Mouse (Mus musculus) embryonic facial prominence, embryonic 11.5 days (tissue): ENCODE data around the gene Stat6. TPM values are rescaled to one million over a fixed set of nuclear protein-coding genes. Genes with fewer than 3 reads are reported as not detected.

Experiments used
- ATAC-seq: fragments of 200-750 bp; cut with Nextera tagmentation; replicated peaks from 2 replicates; pipeline ENCODE4 v1.8.0; 2017; ENCODE audit warnings: low read depth; ENCODE audit not compliant: insufficient number of reproducible peaks, low FRiP score, low TSS enrichment
- DNase-seq: peaks from one replicate; pipeline ENCODE4 v3.0.0-alpha.2; 2015; ENCODE audit warnings: low spot score
- H3K27ac ChIP-seq: fragments of 300-500 bp; sonication (generic); replicated peaks from 2 replicates; pipeline ENCODE4 v1.5.1; 2014; ENCODE audit warnings: mild to moderate bottlenecking, low read depth, low read length, control low read depth
- H3K27me3 ChIP-seq: fragments of 300-500 bp; sonication (generic); 2 replicates; pipeline ENCODE4 v1.6.1; 2014; ENCODE audit warnings: mild to moderate bottlenecking, low read length, moderate library complexity, mixed read lengths; ENCODE audit not compliant: control insufficient read depth, insufficient read depth
- H3K36me3 ChIP-seq: fragments of 300-500 bp; sonication (generic); replicated peaks from 2 replicates; pipeline ENCODE4 v1.6.1; 2014; ENCODE audit warnings: low read depth, mild to moderate bottlenecking, low read length, moderate library complexity, mixed read lengths; ENCODE audit not compliant: control insufficient read depth, insufficient read depth
- H3K4me1 ChIP-seq: fragments of 300-500 bp; sonication (generic); 2 replicates; pipeline ENCODE4 v1.6.1; 2014; ENCODE audit warnings: low read length, mixed read lengths; ENCODE audit not compliant: control insufficient read depth, insufficient read depth
- H3K4me2 ChIP-seq: fragments of 300-500 bp; sonication (generic); 2 replicates; pipeline ENCODE4 v1.6.1; 2014; ENCODE audit warnings: low read depth, mild to moderate bottlenecking, control low read depth, low read length, moderate library complexity
- H3K4me3 ChIP-seq: fragments of 300-500 bp; sonication (generic); 2 replicates; pipeline ENCODE4 v1.5.1; 2014; ENCODE audit warnings: low read depth, low read length, control low read depth
- H3K9ac ChIP-seq: fragments of 300-500 bp; sonication (generic); replicated peaks from 2 replicates; pipeline ENCODE4 v1.6.1; 2014; ENCODE audit warnings: mild to moderate bottlenecking, control low read depth, low read length
- H3K9me3 ChIP-seq: fragments of 300-500 bp; sonication (generic); replicated peaks from 2 replicates; pipeline ENCODE4 v1.6.1; 2016; ENCODE audit warnings: mild to moderate bottlenecking, low read length, inconsistent platforms, mixed read lengths; ENCODE audit not compliant: control insufficient read depth
- WGBS: fragments of 180-500 bp; shearing (Covaris S2); extraction: QIAGEN DNeasy Blood & Tissue Kit; methylation state at CpG from one replicate; pipeline ENCODE4 v1.1.7; 2014; 5-methylcytosine and 5-hydroxymethylcytosine counted together
- polyA plus RNA-seq: library from polyadenylated mRNA; unstranded; fragments of >200 nt; fragmentation: Nextera tagmentation; extraction: Ambion mirVana; gene quantifications from 2 replicates; pipeline ENCODE4 v1.2.1, GENCODE M21; 2014

The Stat6 gene
- polyA plus RNA-seq, 1 experiment from 2014 or later = 8.2 TPM

GRCm38 (mm10) chr10:127707721-127708120, 64.9 kb downstream of the Stat6 start:
- DNase-seq = no peak
- H3K9ac ChIP-seq = no peak overlapping the region
- WGBS = 86% methylated on average over 7 of the region's 7 CpGs
- no peak for ATAC-seq
- no peaks in the 10 kb centered on the region for H3K27me3 ChIP-seq
- no peak overlapping the region for H3K27ac ChIP-seq
- no peak overlapping the region for H3K4me2 ChIP-seq
- peaks cover 4% of the 10 kb centered on the region for H3K4me1 ChIP-seq
- no peaks in the 10 kb centered on the region for H3K9me3 ChIP-seq
- H3K36me3 ChIP-seq = no peaks in the 10 kb centered on the region
- H3K4me3 ChIP-seq = no peak overlapping the region

GRCm38 (mm10) chr10:127708850-127709370, 66.1 kb downstream of the Stat6 start:
- ATAC-seq (no peak), DNase-seq (no peak)
- Histone ChIP-seq H3K27me3 (no peaks in the 10 kb centered on the region), H3K9me3 (no peaks in the 10 kb centered on the region), H3K4me1 (peaks cover 4% of the 10 kb centered on the region), H3K4me2 (no peak overlapping the region), H3K36me3 (no peaks in the 10 kb centered on the region), H3K4me3 (no peak overlapping the region), H3K27ac (no peak overlapping the region), H3K9ac (no peak overlapping the region)
- WGBS = 86% methylated on average over 3 of the region's 3 CpGs

GRCm38 (mm10) chr10:127710331-127710730, 67.5 kb downstream of the Stat6 start:
- H3K9me3 ChIP-seq = no peaks in the 10 kb centered on the region

More at GRCm38 (mm10) chr10:127710331-127710730, 67.5 kb downstream of the Stat6 start:
- Histone ChIP-seq H3K27ac (no peak overlapping the region), H3K4me2 (no peak overlapping the region), H3K9ac (no peak overlapping the region), H3K36me3 (no peaks in the 10 kb centered on the region), H3K4me1 (peaks cover 4% of the 10 kb centered on the region), H3K27me3 (no peaks in the 10 kb centered on the region), H3K4me3 (no peak overlapping the region)
- DNase-seq (no peak), ATAC-seq (no peak)
- WGBS = 79% methylated on average over 13 of the region's 13 CpGs

Other genes with a start within 250 kb of the Stat6 start
- 0.49 TPM in 1 of 2 replicates, not detected in the other for gene Stac3, start 141.3 kb upstream of the Stat6 start, polyA plus RNA-seq
- 2.1 and 2.8 TPM in 2 replicates for gene Ndufa4l2, start 128.0 kb upstream of the Stat6 start, polyA plus RNA-seq
- 68.7 and 73.5 TPM in 2 replicates for gene Shmt2, start 120.5 kb upstream of the Stat6 start, polyA plus RNA-seq
- gene Nxph4, start 108.4 kb upstream of the Stat6 start, polyA plus RNA-seq = 4.4 and 6.9 TPM in 2 replicates
- 55.5 and 59.0 TPM in 2 replicates for gene Lrp1, start 21.8 kb upstream of the Stat6 start, polyA plus RNA-seq
- 11.2 and 11.7 TPM in 2 replicates for gene Nemp1, start 23.9 kb downstream of the Stat6 start, polyA plus RNA-seq
- 8.0 and 9.3 TPM in 2 replicates for gene Nab2, start 25.6 kb downstream of the Stat6 start, polyA plus RNA-seq
- gene Myo1a, start 62.2 kb downstream of the Stat6 start, polyA plus RNA-seq = 0.40 and 0.55 TPM in 2 replicates
- gene Tac2, start 81.5 kb downstream of the Stat6 start, polyA plus RNA-seq = 1.9 and 2.9 TPM in 2 replicates
- gene Zbtb39, start 96.6 kb downstream of the Stat6 start, polyA plus RNA-seq = 6.5 and 7.4 TPM in 2 replicates
- gene Gpr182, start 108.7 kb downstream of the Stat6 start, polyA plus RNA-seq = 0.28 and 0.45 TPM in 2 replicates
- gene Rdh1, start 116.7 kb downstream of the Stat6 start, polyA plus RNA-seq = not detected in 2 replicates
- gene Rdh16f1, start 116.8 kb downstream of the Stat6 start, polyA plus RNA-seq = not detected in 2 replicates
- gene Rdh9, start 133.4 kb downstream of the Stat6 start, polyA plus RNA-seq = not detected in 2 replicates
- gene Rdh16, start 158.2 kb downstream of the Stat6 start, polyA plus RNA-seq = not detected in 2 replicates
- gene Rdh19, start 206.9 kb downstream of the Stat6 start, polyA plus RNA-seq = not detected in 2 replicates
- gene Rdh16f2, start 223.5 kb downstream of the Stat6 start, polyA plus RNA-seq = not detected in 2 replicates
- gene Rdh7, start 245.8 kb downstream of the Stat6 start, polyA plus RNA-seq = not detected in 2 replicates